Mouse (Mus musculus): Measurements from ENCODE around the gene Mvk. TPM values are rescaled to one million over a fixed set of nuclear protein-coding genes. Genes with fewer than 3 reads are reported as not detected.

The Mvk gene
- polyA plus RNA-seq, 1 experiment: 46.0 TPM

DNA sequence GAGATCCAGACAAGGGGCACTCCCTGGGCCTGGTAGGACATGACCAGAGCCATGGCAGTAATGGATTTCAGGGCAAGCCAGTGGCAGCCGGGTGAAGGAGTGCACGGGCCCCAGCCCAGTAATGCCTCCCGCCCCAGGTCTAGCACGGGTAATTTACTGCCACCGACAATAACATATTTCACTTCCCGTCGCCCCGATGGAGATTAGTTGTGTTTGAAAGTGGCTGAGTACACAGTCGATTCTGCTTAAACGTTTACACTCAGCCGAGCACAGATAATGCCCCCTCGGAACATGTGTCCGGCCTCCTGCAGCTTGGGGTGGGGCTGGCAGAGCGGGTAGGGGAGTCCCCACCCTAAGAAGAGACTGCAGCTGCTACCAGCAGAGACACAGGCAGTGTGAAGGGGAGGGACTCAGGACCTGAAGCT lies 38.5 kb downstream of the Mvk start:
- H3ac ChIP-seq (ENCODE audit: control insufficient read depth, insufficient read length, low read depth): no peak overlapping the region
- H3K36me3 ChIP-seq (ENCODE audit: control insufficient read depth, insufficient read depth): no peaks in the 10 kb centered on the region
- H3K79me3 ChIP-seq (ENCODE audit: low read depth): no peaks in the 10 kb centered on the region
- no peaks in the 10 kb centered on the region for H3K79me2 ChIP-seq (ENCODE audit: control insufficient read depth, insufficient read depth)
- H3K4me3 ChIP-seq (ENCODE audit: insufficient read depth, poor library complexity, severe bottlenecking): no peak overlapping the region
- TF ChIP-seq CTCF (IDR thresholded peaks at IDR 0.05; ENCODE audit: control insufficient read depth, insufficient read depth, insufficient read length) (no peak), USF1 (IDR thresholded peaks at IDR 0.05; ENCODE audit: low read depth) (no peak), MYOD1 (IDR thresholded peaks at IDR 0.05; ENCODE audit: control insufficient read depth, insufficient read length, low read depth) (no peak), FOSL1 (IDR thresholded peaks at IDR 0.05; ENCODE audit: insufficient read depth, low read length, poor library complexity, severe bottlenecking) (no peak), MYOG (IDR thresholded peaks at IDR 0.05; ENCODE audit: control insufficient read depth, extremely low read depth, insufficient read length) (no peak)
- H3K27me3 ChIP-seq (ENCODE audit: control insufficient read depth, insufficient read depth, insufficient read length): peaks cover 63% of the 10 kb centered on the region

DNA sequence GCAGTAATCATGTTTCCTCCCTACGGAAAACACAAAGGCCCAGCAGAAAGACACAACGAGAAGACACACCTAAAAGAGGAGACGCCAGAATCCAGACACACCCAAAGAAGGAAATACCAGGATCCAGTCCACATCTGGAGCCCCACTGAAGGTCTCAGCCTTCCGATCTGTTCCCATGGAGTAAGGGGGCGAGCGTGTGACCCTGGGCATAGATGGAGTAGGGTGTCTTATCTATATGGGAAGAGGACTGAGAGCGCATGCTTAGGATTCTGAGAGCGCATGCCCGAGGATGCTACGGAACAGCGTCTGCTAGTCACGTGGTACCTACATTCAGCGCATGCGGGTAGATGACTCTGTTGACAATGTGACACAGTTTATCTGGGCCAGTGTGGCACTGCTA lies 41.6 kb downstream of the Mvk start:
- Histone ChIP-seq H3K36me3 (ENCODE audit: control insufficient read depth, insufficient read depth) (no peaks in the 10 kb centered on the region), H3K4me3 (ENCODE audit: insufficient read depth, poor library complexity, severe bottlenecking) (no peak overlapping the region), H3K79me3 (ENCODE audit: low read depth) (no peaks in the 10 kb centered on the region), H3K79me2 (ENCODE audit: control insufficient read depth, insufficient read depth) (no peaks in the 10 kb centered on the region), H3ac (ENCODE audit: control insufficient read depth, insufficient read length, low read depth) (no peak overlapping the region), H3K27me3 (ENCODE audit: control insufficient read depth, insufficient read depth, insufficient read length) (peaks cover 42% of the 10 kb centered on the region)
- TF ChIP-seq CTCF (IDR thresholded peaks at IDR 0.05; ENCODE audit: control insufficient read depth, insufficient read depth, insufficient read length) (no peak), CEBPB (IDR thresholded peaks at IDR 0.05; ENCODE audit: low read depth) (no peak), MYOD1 (IDR thresholded peaks at IDR 0.05; ENCODE audit: control insufficient read depth, insufficient read length, low read depth) (no peak), MYOG (IDR thresholded peaks at IDR 0.05; ENCODE audit: control insufficient read depth, extremely low read depth, insufficient read length) (no peak), USF1 (IDR thresholded peaks at IDR 0.05; ENCODE audit: low read depth) (no peak), FOSL1 (IDR thresholded peaks at IDR 0.05; ENCODE audit: insufficient read depth, low read length, poor library complexity, severe bottlenecking) (no peak), MAX (IDR thresholded peaks at IDR 0.05) (no peak)

- H3K79me2 ChIP-seq (ENCODE audit: control insufficient read depth, insufficient read depth): no peaks in the 10 kb centered on the region
- no peaks in the 10 kb centered on the region for H3K79me3 ChIP-seq (ENCODE audit: low read depth)
- no peaks in the 10 kb centered on the region for H3K36me3 ChIP-seq (ENCODE audit: control insufficient read depth, insufficient read depth)
- no peak overlapping the region for H3K4me3 ChIP-seq (ENCODE audit: insufficient read depth, poor library complexity, severe bottlenecking)
- peaks cover 23% of the 10 kb centered on the region for H3K27me3 ChIP-seq (ENCODE audit: control insufficient read depth, insufficient read depth, insufficient read length)
- no peak overlapping the region for H3ac ChIP-seq (ENCODE audit: control insufficient read depth, insufficient read length, low read depth)
- TF ChIP-seq MAX (IDR thresholded peaks at IDR 0.05) (no peak), MYOG (IDR thresholded peaks at IDR 0.05; ENCODE audit: control insufficient read depth, extremely low read depth, insufficient read length) (no peak)
Observed at GRCm38 (mm10) chr5:114489570-114489969, 45.5 kb downstream of the Mvk start.

- Histone ChIP-seq H3K79me3 (ENCODE audit: low read depth) (no peaks in the 10 kb centered on the region), H3K79me2 (ENCODE audit: control insufficient read depth, insufficient read depth) (no peaks in the 10 kb centered on the region), H3K36me3 (ENCODE audit: control insufficient read depth, insufficient read depth) (no peaks in the 10 kb centered on the region), H3ac (ENCODE audit: control insufficient read depth, insufficient read length, low read depth) (no peak overlapping the region), H3K4me3 (ENCODE audit: insufficient read depth, poor library complexity, severe bottlenecking) (no peak overlapping the region), H3K27me3 (ENCODE audit: control insufficient read depth, insufficient read depth, insufficient read length) (peaks cover 18% of the 10 kb centered on the region)
- TF ChIP-seq CEBPB (IDR thresholded peaks at IDR 0.05; ENCODE audit: low read depth) (no peak), MAX (IDR thresholded peaks at IDR 0.05) (no peak), MYOG (IDR thresholded peaks at IDR 0.05; ENCODE audit: control insufficient read depth, extremely low read depth, insufficient read length) (no peak), USF1 (IDR thresholded peaks at IDR 0.05; ENCODE audit: low read depth) (no peak), MYOD1 (IDR thresholded peaks at IDR 0.05; ENCODE audit: control insufficient read depth, insufficient read length, low read depth) (no peak), FOSL1 (IDR thresholded peaks at IDR 0.05; ENCODE audit: insufficient read depth, low read length, poor library complexity, severe bottlenecking) (no peak), CTCF (IDR thresholded peaks at IDR 0.05; ENCODE audit: control insufficient read depth, insufficient read depth, insufficient read length) (no peak)
Observed at GRCm38 (mm10) chr5:114490241-114490640, 46.2 kb downstream of the Mvk start.

DNA sequence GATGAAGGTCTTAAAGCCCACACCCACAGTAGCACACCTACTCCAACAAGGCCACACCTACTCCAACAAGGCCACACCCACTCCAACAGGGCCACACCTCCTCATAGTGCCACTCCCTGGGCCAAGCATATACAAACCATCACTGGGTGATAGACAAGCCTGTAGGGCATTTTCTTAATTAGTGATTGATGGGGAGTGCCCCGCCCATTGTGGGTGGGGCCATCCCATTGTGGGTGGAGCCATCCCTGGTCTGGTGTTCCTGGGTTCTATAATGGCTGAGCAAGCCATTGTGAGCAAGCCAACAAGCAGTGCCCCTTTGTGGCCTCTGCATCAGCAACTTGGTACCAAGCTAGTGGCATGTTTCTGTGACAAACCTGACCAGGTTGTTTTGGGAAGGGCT lies 50.7 kb downstream of the Mvk start:
- peaks cover 3% of the 10 kb centered on the region for H3K27me3 ChIP-seq (ENCODE audit: control insufficient read depth, insufficient read depth, insufficient read length)
- no peaks in the 10 kb centered on the region for H3K79me3 ChIP-seq (ENCODE audit: low read depth)
- TF ChIP-seq CTCF (IDR thresholded peaks at IDR 0.05; ENCODE audit: control insufficient read depth, insufficient read depth, insufficient read length): no peak
- no peak for TF ChIP-seq CEBPB (IDR thresholded peaks at IDR 0.05; ENCODE audit: low read depth)
- no peak for TF ChIP-seq MYOG (IDR thresholded peaks at IDR 0.05; ENCODE audit: control insufficient read depth, extremely low read depth, insufficient read length)
- no peak for TF ChIP-seq MAX (IDR thresholded peaks at IDR 0.05)
- TF ChIP-seq FOSL1 (IDR thresholded peaks at IDR 0.05; ENCODE audit: insufficient read depth, low read length, poor library complexity, severe bottlenecking): no peak
- TF ChIP-seq USF1 (IDR thresholded peaks at IDR 0.05; ENCODE audit: low read depth): no peak
- TF ChIP-seq MYOD1 (IDR thresholded peaks at IDR 0.05; ENCODE audit: control insufficient read depth, insufficient read length, low read depth): no peak
- H3ac ChIP-seq (ENCODE audit: control insufficient read depth, insufficient read length, low read depth): no peak overlapping the region
- no peaks in the 10 kb centered on the region for H3K36me3 ChIP-seq (ENCODE audit: control insufficient read depth, insufficient read depth)
- H3K4me3 ChIP-seq (ENCODE audit: insufficient read depth, poor library complexity, severe bottlenecking): no peak overlapping the region
- no peaks in the 10 kb centered on the region for H3K79me2 ChIP-seq (ENCODE audit: control insufficient read depth, insufficient read depth)

DNA sequence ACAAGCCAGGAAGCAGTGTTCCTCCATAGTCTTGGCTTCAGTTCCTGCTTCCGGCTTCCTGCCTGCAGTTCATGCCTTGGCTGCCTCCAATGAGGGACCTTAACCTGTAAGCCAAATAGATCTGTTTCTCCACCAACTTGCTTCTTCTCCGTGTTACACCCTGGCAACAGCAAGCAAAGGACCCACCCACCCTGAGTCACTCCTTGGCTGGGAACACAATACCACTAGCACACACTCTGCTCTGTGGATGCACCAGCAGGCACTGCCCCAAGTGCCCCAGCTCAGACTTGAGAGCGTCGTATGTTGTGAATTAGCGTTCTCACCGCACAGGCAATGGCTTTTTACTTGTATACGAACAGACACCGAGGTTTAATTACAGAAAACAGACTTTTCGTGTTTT lies 57.2 kb downstream of the Mvk start:
- Histone ChIP-seq H3K79me3 (ENCODE audit: low read depth) (no peaks in the 10 kb centered on the region), H3K4me3 (ENCODE audit: insufficient read depth, poor library complexity, severe bottlenecking) (no peak overlapping the region), H3K79me2 (ENCODE audit: control insufficient read depth, insufficient read depth) (no peaks in the 10 kb centered on the region), H3K36me3 (ENCODE audit: control insufficient read depth, insufficient read depth) (no peaks in the 10 kb centered on the region), H3ac (ENCODE audit: control insufficient read depth, insufficient read length, low read depth) (no peak overlapping the region), H3K27me3 (ENCODE audit: control insufficient read depth, insufficient read depth, insufficient read length) (peaks cover 29% of the 10 kb centered on the region)
- no peak for TF ChIP-seq CTCF (IDR thresholded peaks at IDR 0.05; ENCODE audit: control insufficient read depth, insufficient read depth, insufficient read length)

Data from C2C12 (cell line).